Mouse (Mus musculus): ENCODE results near the gene Sash3. TPM values are rescaled to one million over a fixed set of nuclear protein-coding genes. Genes with fewer than 3 reads are reported as not detected.

Gene Sash3
- polyA plus RNA-seq, 1 experiment from 2014 or later: 1.2 TPM

GRCm38 (mm10) chrX:48109316-48109655, 37.0 kb upstream of the Sash3 start:
- H3K27ac ChIP-seq (replicated peaks; ENCODE audit: low read depth, low read length): no peak overlapping the region
- no peak overlapping the region for H3K4me2 ChIP-seq (ENCODE audit: low read length)
- no peaks in the 10 kb centered on the region for H3K4me1 ChIP-seq (ENCODE audit: control insufficient read depth, insufficient read depth, low read length)
- no peaks in the 10 kb centered on the region for H3K27me3 ChIP-seq (ENCODE audit: control insufficient read depth, insufficient read depth, low read length)
- 80% methylated on average over 3 of the region's 3 CpGs for WGBS
- no peak overlapping the region for H3K4me3 ChIP-seq (replicated peaks; ENCODE audit: low read depth, low read length)
- no peak for DNase-seq
- H3K36me3 ChIP-seq (ENCODE audit: control insufficient read depth, insufficient read depth, low read length): no peaks in the 10 kb centered on the region
- H3K9me3 ChIP-seq (ENCODE audit: control insufficient read depth, low read length): no peaks in the 10 kb centered on the region
- ATAC-seq (ENCODE audit: low FRiP score, low TSS enrichment): no peak
- H3K9ac ChIP-seq (replicated peaks; ENCODE audit: low read length): no peak overlapping the region

- DNase-seq (no peak), ATAC-seq (ENCODE audit: low FRiP score, low TSS enrichment) (no peak)
- Histone ChIP-seq H3K27ac (replicated peaks; ENCODE audit: low read depth, low read length) (no peak overlapping the region), H3K9ac (replicated peaks; ENCODE audit: low read length) (no peak overlapping the region), H3K9me3 (ENCODE audit: control insufficient read depth, low read length) (no peaks in the 10 kb centered on the region), H3K36me3 (ENCODE audit: control insufficient read depth, insufficient read depth, low read length) (no peaks in the 10 kb centered on the region), H3K4me3 (replicated peaks; ENCODE audit: low read depth, low read length) (no peak overlapping the region), H3K4me2 (ENCODE audit: low read length) (no peak overlapping the region), H3K27me3 (ENCODE audit: control insufficient read depth, insufficient read depth, low read length) (no peaks in the 10 kb centered on the region), H3K4me1 (ENCODE audit: control insufficient read depth, insufficient read depth, low read length) (no peaks in the 10 kb centered on the region)
Observed at GRCm38 (mm10) chrX:48119294-48119693, 26.9 kb upstream of the Sash3 start.

GRCm38 (mm10) chrX:48124132-48125071, 21.8 kb upstream of the Sash3 start:
- Histone ChIP-seq H3K4me3 (replicated peaks; ENCODE audit: low read depth, low read length) (no peak overlapping the region), H3K4me1 (ENCODE audit: control insufficient read depth, insufficient read depth, low read length) (no peaks in the 10 kb centered on the region), H3K27ac (replicated peaks; ENCODE audit: low read depth, low read length) (no peak overlapping the region), H3K4me2 (ENCODE audit: low read length) (peak overlapping the region; percentile 19; the same call in 1 of the 2 replicates), H3K9ac (replicated peaks; ENCODE audit: low read length) (no peak overlapping the region), H3K9me3 (ENCODE audit: control insufficient read depth, low read length) (no peaks in the 10 kb centered on the region), H3K36me3 (ENCODE audit: control insufficient read depth, insufficient read depth, low read length) (no peaks in the 10 kb centered on the region), H3K27me3 (ENCODE audit: control insufficient read depth, insufficient read depth, low read length) (no peaks in the 10 kb centered on the region)
- peak; percentile 63 for DNase-seq
- no peak for ATAC-seq (ENCODE audit: low FRiP score, low TSS enrichment)
- WGBS: 35% methylated on average over 17 of the region's 17 CpGs

GRCm38 (mm10) chrX:48126903-48127476, 19.2 kb upstream of the Sash3 start:
- H3K4me2 ChIP-seq (ENCODE audit: low read length): no peak overlapping the region
- ATAC-seq (ENCODE audit: low FRiP score, low TSS enrichment): no peak

GRCm38 (mm10) chrX:48127502-48128218, 18.6 kb upstream of the Sash3 start:
- no peak overlapping the region for H3K4me2 ChIP-seq (ENCODE audit: low read length)
- H3K4me3 ChIP-seq (replicated peaks; ENCODE audit: low read depth, low read length): no peak overlapping the region
- no peaks in the 10 kb centered on the region for H3K27me3 ChIP-seq (ENCODE audit: control insufficient read depth, insufficient read depth, low read length)
- no peaks in the 10 kb centered on the region for H3K4me1 ChIP-seq (ENCODE audit: control insufficient read depth, insufficient read depth, low read length)
- 79% methylated on average over 6 of the region's 6 CpGs for WGBS
- no peak overlapping the region for H3K27ac ChIP-seq (replicated peaks; ENCODE audit: low read depth, low read length)
- H3K9ac ChIP-seq (replicated peaks; ENCODE audit: low read length): no peak overlapping the region
- DNase-seq: no peak
- H3K36me3 ChIP-seq (ENCODE audit: control insufficient read depth, insufficient read depth, low read length): no peaks in the 10 kb centered on the region
- no peak for ATAC-seq (ENCODE audit: low FRiP score, low TSS enrichment)
- H3K9me3 ChIP-seq (ENCODE audit: control insufficient read depth, low read length): no peaks in the 10 kb centered on the region

More at GRCm38 (mm10) chrX:48126903-48127476, 19.2 kb upstream of the Sash3 start:
- Histone ChIP-seq H3K9ac (replicated peaks; ENCODE audit: low read length) (no peak overlapping the region), H3K27me3 (ENCODE audit: control insufficient read depth, insufficient read depth, low read length) (no peaks in the 10 kb centered on the region), H3K4me3 (replicated peaks; ENCODE audit: low read depth, low read length) (no peak overlapping the region), H3K9me3 (ENCODE audit: control insufficient read depth, low read length) (no peaks in the 10 kb centered on the region), H3K36me3 (ENCODE audit: control insufficient read depth, insufficient read depth, low read length) (no peaks in the 10 kb centered on the region), H3K27ac (replicated peaks; ENCODE audit: low read depth, low read length) (no peak overlapping the region), H3K4me1 (ENCODE audit: control insufficient read depth, insufficient read depth, low read length) (no peaks in the 10 kb centered on the region)
- 64% methylated on average over 6 of the region's 6 CpGs for WGBS
- DNase-seq: no peak

DNA sequence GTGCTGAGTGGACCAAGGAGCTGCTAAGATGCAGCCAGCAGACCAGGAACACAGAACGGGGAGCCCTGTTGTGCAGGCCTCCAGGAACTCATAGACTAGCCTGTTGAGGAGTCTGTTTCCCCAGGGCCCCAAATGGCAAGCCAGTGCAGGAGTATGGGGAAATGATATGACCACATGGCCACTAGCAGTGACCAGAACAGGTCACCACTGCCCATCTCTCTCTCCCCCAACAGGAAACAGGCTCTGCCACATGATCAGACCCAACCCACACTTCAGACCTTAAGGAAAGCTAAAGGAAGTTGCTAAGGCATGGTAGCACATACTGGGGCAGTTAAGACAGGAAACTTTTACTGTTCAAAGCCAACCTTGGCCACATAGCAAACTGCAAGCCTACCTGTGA, 17.1 kb upstream of the Sash3 start:
- H3K9ac ChIP-seq (replicated peaks; ENCODE audit: low read length): no peak overlapping the region
- DNase-seq: no peak
- no peak overlapping the region for H3K27ac ChIP-seq (replicated peaks; ENCODE audit: low read depth, low read length)
- H3K4me1 ChIP-seq (ENCODE audit: control insufficient read depth, insufficient read depth, low read length): no peaks in the 10 kb centered on the region
- H3K27me3 ChIP-seq (ENCODE audit: control insufficient read depth, insufficient read depth, low read length): no peaks in the 10 kb centered on the region
- no peak for ATAC-seq (ENCODE audit: low FRiP score, low TSS enrichment)
- no peak overlapping the region for H3K4me2 ChIP-seq (ENCODE audit: low read length)
- H3K36me3 ChIP-seq (ENCODE audit: control insufficient read depth, insufficient read depth, low read length): no peaks in the 10 kb centered on the region
- no peaks in the 10 kb centered on the region for H3K9me3 ChIP-seq (ENCODE audit: control insufficient read depth, low read length)
- H3K4me3 ChIP-seq (replicated peaks; ENCODE audit: low read depth, low read length): no peak overlapping the region
- 83% methylated on average over 1 of the region's 1 CpGs for WGBS

GRCm38 (mm10) chrX:48136935-48137334, 9.3 kb upstream of the Sash3 start:
- H3K36me3 ChIP-seq (ENCODE audit: control insufficient read depth, insufficient read depth, low read length): no peaks in the 10 kb centered on the region

DNA sequence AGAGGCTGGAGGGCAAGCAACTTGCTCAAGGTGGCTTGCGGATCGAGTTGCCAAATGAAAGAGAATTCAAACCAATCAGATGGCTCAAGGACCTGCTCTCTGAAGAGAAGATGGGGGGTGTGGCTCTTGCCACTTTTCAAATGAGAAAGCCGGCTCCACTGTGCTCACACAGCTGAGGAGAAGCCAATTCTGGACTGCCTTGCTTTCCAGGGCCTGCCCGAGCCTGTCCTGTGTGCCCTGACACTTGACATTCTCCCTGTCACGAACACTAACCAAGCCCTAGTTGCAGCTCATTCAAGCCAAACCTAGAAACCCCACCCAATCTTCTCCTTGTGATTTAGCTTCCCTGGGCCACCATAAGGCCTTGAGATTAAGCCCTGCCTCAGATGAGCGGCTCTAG, 8.2 kb upstream of the Sash3 start:
- Histone ChIP-seq H3K9ac (replicated peaks; ENCODE audit: low read length) (no peak overlapping the region), H3K4me3 (replicated peaks; ENCODE audit: low read depth, low read length) (no peak overlapping the region), H3K36me3 (ENCODE audit: control insufficient read depth, insufficient read depth, low read length) (no peaks in the 10 kb centered on the region), H3K4me1 (ENCODE audit: control insufficient read depth, insufficient read depth, low read length) (no peaks in the 10 kb centered on the region), H3K9me3 (ENCODE audit: control insufficient read depth, low read length) (no peaks in the 10 kb centered on the region), H3K4me2 (ENCODE audit: low read length) (no peak overlapping the region), H3K27me3 (ENCODE audit: control insufficient read depth, insufficient read depth, low read length) (no peaks in the 10 kb centered on the region), H3K27ac (replicated peaks; ENCODE audit: low read depth, low read length) (no peak overlapping the region)
- no peak for ATAC-seq (ENCODE audit: low FRiP score, low TSS enrichment)
- DNase-seq: no peak
- WGBS: 64% methylated on average over 6 of the region's 6 CpGs

More at GRCm38 (mm10) chrX:48136935-48137334, 9.3 kb upstream of the Sash3 start:
- 81% methylated on average over 4 of the region's 4 CpGs for WGBS
- no peaks in the 10 kb centered on the region for H3K9me3 ChIP-seq (ENCODE audit: control insufficient read depth, low read length)
- H3K4me1 ChIP-seq (ENCODE audit: control insufficient read depth, insufficient read depth, low read length): no peaks in the 10 kb centered on the region
- no peak overlapping the region for H3K27ac ChIP-seq (replicated peaks; ENCODE audit: low read depth, low read length)
- no peaks in the 10 kb centered on the region for H3K27me3 ChIP-seq (ENCODE audit: control insufficient read depth, insufficient read depth, low read length)
- H3K9ac ChIP-seq (replicated peaks; ENCODE audit: low read length): no peak overlapping the region
- no peak for ATAC-seq (ENCODE audit: low FRiP score, low TSS enrichment)
- H3K4me2 ChIP-seq (ENCODE audit: low read length): no peak overlapping the region
- no peak for DNase-seq
- no peak overlapping the region for H3K4me3 ChIP-seq (replicated peaks; ENCODE audit: low read depth, low read length)
